Comparison of ENCODE assay signal across 8 mouse cellular contexts in the genomic region with DNA sequence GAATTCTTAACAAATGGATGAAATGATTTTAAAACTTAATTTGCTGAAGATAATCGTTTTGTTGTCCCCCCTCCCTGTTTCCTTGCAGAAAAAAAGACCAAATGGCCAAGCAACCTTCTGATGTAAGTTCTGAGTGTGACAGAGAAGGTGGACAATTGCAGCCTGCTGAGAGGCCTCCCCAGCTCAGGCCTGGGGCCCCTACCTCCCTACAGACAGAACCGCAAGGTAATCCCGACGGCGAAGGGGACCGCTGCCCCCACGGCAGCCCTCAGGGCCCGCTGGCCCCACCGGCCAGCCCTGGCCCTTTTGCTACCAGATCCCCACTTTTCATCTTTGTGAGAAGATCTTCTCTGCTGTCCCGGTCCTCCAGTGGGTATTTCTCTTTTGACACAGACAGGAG. TPM values are rescaled to one million over a fixed set of nuclear protein-coding genes. Genes with fewer than 3 reads are reported as not detected.
DNase-seq lines count a peak whose midpoint lies in the region; ATAC-seq lines count a peak whose summit lies in the region.

No protein-coding gene starts in this region.

- H3K27me3 ChIP-seq in kidney, embryonic 15.5 days: peaks cover 16% of the 10 kb centered on the region
- H3K27me3 ChIP-seq in embryonic facial prominence, embryonic 13.5 days: peaks cover 20% of the 10 kb centered on the region
- peaks cover 5% of the 10 kb centered on the region for H3K27me3 ChIP-seq in hindbrain, embryonic 16.5 days (replicated peaks; ENCODE audit: control insufficient read depth, insufficient read depth, low read length)
- H3K27me3 ChIP-seq in midbrain, embryonic 14.5 days (ENCODE audit: control insufficient read depth, insufficient read depth, low read length): peaks cover 18% of the 10 kb centered on the region

- no peak for ATAC-seq in kidney, embryonic 15.5 days (replicated peaks; ENCODE audit: low FRiP score)
- ATAC-seq in embryonic facial prominence, embryonic 13.5 days (ENCODE audit: insufficient number of reproducible peaks, insufficient read depth, low FRiP score, low TSS enrichment, low read depth): no peak
- no peak for ATAC-seq in hindbrain, embryonic 16.5 days
- no peak for ATAC-seq in midbrain, embryonic 14.5 days (ENCODE audit: low FRiP score, low TSS enrichment)

- intact Hi-C loops in gastrocnemius, postnatal 36 days (cut with DNase I): loop anchor here (5.0 to 10.0 kb wide), 2 partner anchors 119 to 446 kb away; no protein-coding TSS in a partner anchor

- DNase-seq in kidney, adult 18-20 months: no peak
- no peak for DNase-seq in midbrain, embryonic 14.5 days
- no peak for DNase-seq in thymus, postnatal 0 days (ENCODE audit: low spot score)
- no peak for DNase-seq in gastrocnemius, postnatal 36 days
- no peak for DNase-seq in Muller cell, postnatal 12 days (ENCODE audit: inconsistent ontology term)

- H3K27ac ChIP-seq in kidney, embryonic 15.5 days: peak overlapping the region; percentile 95; the same call in 1 of the 2 replicates
- H3K27ac ChIP-seq in embryonic facial prominence, embryonic 13.5 days: 0 out of 2 replicates have a peak overlapping the region, but pooled peaks have one; percentile 7
- H3K27ac ChIP-seq in hindbrain, embryonic 16.5 days (ENCODE audit: low read depth, low read length): no peak overlapping the region
- H3K27ac ChIP-seq in midbrain, embryonic 14.5 days (replicated peaks; ENCODE audit: low read depth, low read length): no peak overlapping the region

- H3K9ac ChIP-seq in kidney, embryonic 15.5 days: peak overlapping the region; percentile 65
- peak overlapping the region; percentile 81 for H3K9ac ChIP-seq in embryonic facial prominence, embryonic 13.5 days
- peak overlapping the region; percentile 50 for H3K9ac ChIP-seq in hindbrain, embryonic 16.5 days (ENCODE audit: low read depth, low read length)
- H3K9ac ChIP-seq in midbrain, embryonic 14.5 days (replicated peaks; ENCODE audit: low read length): peak overlapping the region; percentile 66; the same call in 1 of the 2 replicates

- peak overlapping the region; percentile 97 for H3K4me2 ChIP-seq in kidney, embryonic 15.5 days
- peak overlapping the region; percentile 92 for H3K4me2 ChIP-seq in embryonic facial prominence, embryonic 13.5 days
- peak overlapping the region; percentile 100 for H3K4me2 ChIP-seq in hindbrain, embryonic 16.5 days (ENCODE audit: low read length)
- peak overlapping the region; percentile 100 for H3K4me2 ChIP-seq in midbrain, embryonic 14.5 days (ENCODE audit: low read length)

- 13% methylated on average over 10 of the region's 10 CpGs for WGBS in kidney, embryonic 15.5 days
- 16% methylated on average over 10 of the region's 10 CpGs for WGBS in embryonic facial prominence, embryonic 13.5 days
- 23% methylated on average over 10 of the region's 10 CpGs for WGBS in hindbrain, embryonic 16.5 days
- 10% methylated on average over 10 of the region's 10 CpGs for WGBS in midbrain, embryonic 14.5 days

- peaks cover 46% of the 10 kb centered on the region for H3K4me1 ChIP-seq in kidney, embryonic 15.5 days
- peaks cover 42% of the 10 kb centered on the region for H3K4me1 ChIP-seq in embryonic facial prominence, embryonic 13.5 days
- H3K4me1 ChIP-seq in hindbrain, embryonic 16.5 days (ENCODE audit: control insufficient read depth, insufficient read depth, low read depth, low read length): peaks cover 32% of the 10 kb centered on the region
- H3K4me1 ChIP-seq in midbrain, embryonic 14.5 days (ENCODE audit: control insufficient read depth, insufficient read depth, low read length): peaks cover 28% of the 10 kb centered on the region

- H3K4me3 ChIP-seq in kidney, embryonic 15.5 days (replicated peaks): peak overlapping the region; percentile 77
- H3K4me3 ChIP-seq in embryonic facial prominence, embryonic 13.5 days: peak overlapping the region; percentile 76
- peak overlapping the region; percentile 71 for H3K4me3 ChIP-seq in hindbrain, embryonic 16.5 days (ENCODE audit: low read length)
- peak overlapping the region; percentile 64 for H3K4me3 ChIP-seq in midbrain, embryonic 14.5 days (replicated peaks; ENCODE audit: low read depth, low read length)

- H3K36me3 ChIP-seq in kidney, embryonic 15.5 days: peaks cover 44% of the 10 kb centered on the region
- H3K36me3 ChIP-seq in embryonic facial prominence, embryonic 13.5 days: peaks cover 27% of the 10 kb centered on the region
- no peaks in the 10 kb centered on the region for H3K36me3 ChIP-seq in hindbrain, embryonic 16.5 days (ENCODE audit: control insufficient read depth, insufficient read depth, low read length)
- H3K36me3 ChIP-seq in midbrain, embryonic 14.5 days (ENCODE audit: control insufficient read depth, insufficient read depth, low read length): 0 out of 2 replicates have a peak, but pooled peaks cover 5% of the 10 kb centered on the region

- no peaks in the 10 kb centered on the region for H3K9me3 ChIP-seq in kidney, embryonic 15.5 days (replicated peaks)
- H3K9me3 ChIP-seq in embryonic facial prominence, embryonic 13.5 days: no peaks in the 10 kb centered on the region
- no peaks in the 10 kb centered on the region for H3K9me3 ChIP-seq in hindbrain, embryonic 16.5 days (ENCODE audit: control insufficient read depth, low read length)
- no peaks in the 10 kb centered on the region for H3K9me3 ChIP-seq in midbrain, embryonic 14.5 days (ENCODE audit: control insufficient read depth, low read length)

RNA-seq across cellular contexts. Expression of a gene that starts 2.7 kb away (rescaled TPM):
- 28.7 and 29.8 TPM in 2 replicates for polyA plus RNA-seq in kidney, embryonic 15.5 days (2015; fragmentation: Nextera tagmentation; extraction: Ambion mirVana)
- polyA plus RNA-seq in embryonic facial prominence, embryonic 13.5 days (2015; fragmentation: Nextera tagmentation; extraction: Ambion mirVana): 20.8 and 23.6 TPM in 2 replicates
- 8.6 and 12.2 TPM in 2 replicates for polyA plus RNA-seq in hindbrain, embryonic 16.5 days (2015; fragmentation: Nextera tagmentation; extraction: Ambion mirVana)
- polyA plus RNA-seq in midbrain, embryonic 14.5 days (2014; fragmentation: Nextera tagmentation; extraction: Ambion mirVana): 8.7 and 13.3 TPM in 2 replicates
- 24.4 and 25.6 TPM in 2 replicates for polyA plus RNA-seq in thymus, postnatal 0 days (2015; fragmentation: Nextera tagmentation; extraction: Ambion mirVana)
- 1 to 10 TPM; 3.7 to 5.8 TPM for total RNA-seq in gastrocnemius, postnatal 36 days (2021)

Comparison
In these comparisons a context has a peak if more than half of its experiments do, and no peak if none do; other contexts are left out.
1. H3K27ac ChIP-seq: peak in kidney, embryonic 15.5 days (single experiment) and embryonic facial prominence, embryonic 13.5 days (single experiment); none in hindbrain, embryonic 16.5 days (single experiment) and midbrain, embryonic 14.5 days (single experiment).
2. Peak in every context shown above with its lines, with median percentiles within 50 percentile points of each other: H3K4me2 ChIP-seq, H3K4me3 ChIP-seq and H3K9ac ChIP-seq.